Mouse (Mus musculus): ENCODE results near the gene Pdss2. TPM values are rescaled to one million over a fixed set of nuclear protein-coding genes. Genes with fewer than 3 reads are reported as not detected.
"Not testable (repeated sequence)": the region's sequence is repeated elsewhere in the genome, so short reads cannot be mapped to it uniquely, and the experiment has no call there.

Pdss2 gene
- total and polyA plus RNA-seq, 2 experiments from 2014 or later = 17.4 to 20.9 TPM

GRCm38 (mm10) chr10:43399596-43400316, 178.5 kb downstream of the Pdss2 start:
- ATAC-seq = no peak
- no peaks in the 10 kb centered on the region for H3K4me1 ChIP-seq (ENCODE audit: insufficient read depth, low read length)
- 73% methylated on average over 7 of the region's 7 CpGs for WGBS
- H3K9ac ChIP-seq (replicated peaks; ENCODE audit: low read length) = no peak overlapping the region
- H3K36me3 ChIP-seq (ENCODE audit: insufficient read depth, low read length) = no peaks in the 10 kb centered on the region
- no peaks in the 10 kb centered on the region for H3K9me3 ChIP-seq (ENCODE audit: low read length)
- no peak for TF ChIP-seq CTCF (IDR thresholded peaks at IDR 0.05; ENCODE audit: low read depth)
- H3K27me3 ChIP-seq (ENCODE audit: insufficient read depth, low read length) = no peaks in the 10 kb centered on the region
- no peak overlapping the region for H3K4me2 ChIP-seq (ENCODE audit: low read depth, low read length)
- no peak for DNase-seq (ENCODE audit: low spot score)
- no peak overlapping the region for H3K27ac ChIP-seq
- H3K4me3 ChIP-seq (ENCODE audit: low read length) = no peak overlapping the region

GRCm38 (mm10) chr10:43406107-43406506, 184.8 kb downstream of the Pdss2 start:
- H3K36me3 ChIP-seq (ENCODE audit: insufficient read depth, low read length) = no peaks in the 10 kb centered on the region
- no peak overlapping the region for H3K4me2 ChIP-seq (ENCODE audit: low read depth, low read length)
- no peak overlapping the region for H3K9ac ChIP-seq (replicated peaks; ENCODE audit: low read length)
- H3K27ac ChIP-seq = no peak overlapping the region
- WGBS = 87% methylated on average over 1 of the region's 1 CpGs
- no peak overlapping the region for H3K4me3 ChIP-seq (ENCODE audit: low read length)
- no peaks in the 10 kb centered on the region for H3K9me3 ChIP-seq (ENCODE audit: low read length)
- ATAC-seq (no peak), DNase-seq (ENCODE audit: low spot score) (no peak)
- TF ChIP-seq CTCF (IDR thresholded peaks at IDR 0.05; ENCODE audit: low read depth) = no peak
- H3K27me3 ChIP-seq (ENCODE audit: insufficient read depth, low read length) = no peaks in the 10 kb centered on the region
- no peaks in the 10 kb centered on the region for H3K4me1 ChIP-seq (ENCODE audit: insufficient read depth, low read length)

GRCm38 (mm10) chr10:43406885-43407284, 185.6 kb downstream of the Pdss2 start:
- no peaks in the 10 kb centered on the region for H3K9me3 ChIP-seq (ENCODE audit: low read length)
- H3K27me3 ChIP-seq (ENCODE audit: insufficient read depth, low read length) = no peaks in the 10 kb centered on the region
- 65% methylated on average over 12 of the region's 12 CpGs for WGBS
- no peak for ATAC-seq
- DNase-seq (ENCODE audit: low spot score) = no peak
- no peak overlapping the region for H3K4me2 ChIP-seq (ENCODE audit: low read depth, low read length)
- H3K36me3 ChIP-seq (ENCODE audit: insufficient read depth, low read length) = no peaks in the 10 kb centered on the region
- no peak for TF ChIP-seq CTCF (IDR thresholded peaks at IDR 0.05; ENCODE audit: low read depth)
- no peak overlapping the region for H3K27ac ChIP-seq
- no peaks in the 10 kb centered on the region for H3K4me1 ChIP-seq (ENCODE audit: insufficient read depth, low read length)
- no peak overlapping the region for H3K9ac ChIP-seq (replicated peaks; ENCODE audit: low read length)
- H3K4me3 ChIP-seq (ENCODE audit: low read length) = no peak overlapping the region

- no peaks in the 10 kb centered on the region for H3K9me3 ChIP-seq (ENCODE audit: low read length)
- H3K27ac ChIP-seq = no peak overlapping the region
- H3K4me2 ChIP-seq (ENCODE audit: low read depth, low read length) = no peak overlapping the region
- H3K27me3 ChIP-seq (ENCODE audit: insufficient read depth, low read length) = no peaks in the 10 kb centered on the region
- WGBS = 74% methylated on average over 10 of the region's 10 CpGs
- DNase-seq (ENCODE audit: low spot score) (no peak), ATAC-seq (no peak)
- no peak for TF ChIP-seq CTCF (IDR thresholded peaks at IDR 0.05; ENCODE audit: low read depth)
- H3K4me1 ChIP-seq (ENCODE audit: insufficient read depth, low read length) = no peaks in the 10 kb centered on the region
- no peak overlapping the region for H3K9ac ChIP-seq (replicated peaks; ENCODE audit: low read length)
- no peaks in the 10 kb centered on the region for H3K36me3 ChIP-seq (ENCODE audit: insufficient read depth, low read length)
- no peak overlapping the region for H3K4me3 ChIP-seq (ENCODE audit: low read length)
Measured at GRCm38 (mm10) chr10:43409506-43410230, 188.4 kb downstream of the Pdss2 start.

GRCm38 (mm10) chr10:43411164-43411563, 189.9 kb downstream of the Pdss2 start:
- H3K36me3 ChIP-seq (ENCODE audit: insufficient read depth, low read length); DNase-seq (ENCODE audit: low spot score); H3K9ac ChIP-seq (replicated peaks; ENCODE audit: low read length); ATAC-seq; H3K4me1 ChIP-seq (ENCODE audit: insufficient read depth, low read length); H3K27me3 ChIP-seq (ENCODE audit: insufficient read depth, low read length); H3K27ac ChIP-seq; H3K4me3 ChIP-seq (ENCODE audit: low read length); H3K4me2 ChIP-seq (ENCODE audit: low read depth, low read length); H3K9me3 ChIP-seq (ENCODE audit: low read length): not testable (repeated sequence)
- WGBS = 97% methylated on average over 3 of the region's 3 CpGs

GRCm38 (mm10) chr10:43417346-43417745, 196.1 kb downstream of the Pdss2 start:
- Histone ChIP-seq H3K4me2 (ENCODE audit: low read depth, low read length) (no peak overlapping the region), H3K27me3 (ENCODE audit: insufficient read depth, low read length) (no peaks in the 10 kb centered on the region), H3K27ac (no peak overlapping the region), H3K9ac (replicated peaks; ENCODE audit: low read length) (no peak overlapping the region), H3K4me1 (ENCODE audit: insufficient read depth, low read length) (0 out of 2 replicates have a peak, but pooled peaks cover under 1% of the 10 kb centered on the region), H3K9me3 (ENCODE audit: low read length) (no peaks in the 10 kb centered on the region), H3K36me3 (ENCODE audit: insufficient read depth, low read length) (no peaks in the 10 kb centered on the region), H3K4me3 (ENCODE audit: low read length) (no peak overlapping the region)
- DNase-seq (ENCODE audit: low spot score) (no peak), ATAC-seq (no peak)
- no peak for TF ChIP-seq CTCF (IDR thresholded peaks at IDR 0.05; ENCODE audit: low read depth)
- WGBS = 85% methylated on average over 6 of the region's 6 CpGs

Measured in hindbrain, postnatal 0 days (tissue).